Mouse (Mus musculus): Measurements from ENCODE around the gene Id1. TPM values are rescaled to one million over a fixed set of nuclear protein-coding genes. Genes with fewer than 3 reads are reported as not detected.

Id1 gene
- polyA plus RNA-seq, 1 experiment from 2014 or later = 168 TPM

GRCm38 (mm10) chr2:152703596-152704255 lies 32.3 kb upstream of the Id1 start:
- peaks cover 67% of the 10 kb centered on the region for H3K36me3 ChIP-seq
- H3K4me2 ChIP-seq = no peak overlapping the region
- H3K4me3 ChIP-seq = no peak overlapping the region
- no peak for ATAC-seq (ENCODE audit: insufficient number of reproducible peaks, low FRiP score, low TSS enrichment, low read depth)
- 84% methylated on average over 21 of the region's 21 CpGs for WGBS
- peak overlapping the region; percentile 95 for H3K27ac ChIP-seq
- H3K9ac ChIP-seq = no peak overlapping the region
- H3K4me1 ChIP-seq = peaks cover 67% of the 10 kb centered on the region
- H3K27me3 ChIP-seq = no peaks in the 10 kb centered on the region
- H3K9me3 ChIP-seq = no peaks in the 10 kb centered on the region

- Histone ChIP-seq H3K4me2 (no peak overlapping the region), H3K9ac (no peak overlapping the region), H3K27ac (peak overlapping the region; percentile 95), H3K4me1 (peaks cover 69% of the 10 kb centered on the region), H3K4me3 (no peak overlapping the region), H3K36me3 (peaks cover 64% of the 10 kb centered on the region), H3K9me3 (no peaks in the 10 kb centered on the region), H3K27me3 (no peaks in the 10 kb centered on the region)
- ATAC-seq (ENCODE audit: insufficient number of reproducible peaks, low FRiP score, low TSS enrichment, low read depth) = no peak
- whole genome bisulfite sequencing = 87% methylated on average over 5 of the region's 5 CpGs
Observed at GRCm38 (mm10) chr2:152704256-152704605, 31.8 kb upstream of the Id1 start.

- Histone ChIP-seq H3K36me3 (peaks cover 58% of the 10 kb centered on the region), H3K4me1 (peaks cover 69% of the 10 kb centered on the region), H3K27ac (peak overlapping the region; percentile 95), H3K4me2 (no peak overlapping the region), H3K4me3 (no peak overlapping the region), H3K27me3 (no peaks in the 10 kb centered on the region), H3K9ac (no peak overlapping the region), H3K9me3 (no peaks in the 10 kb centered on the region)
- 83% methylated on average over 14 of the region's 14 CpGs for WGBS
- ATAC-seq (ENCODE audit: insufficient number of reproducible peaks, low FRiP score, low TSS enrichment, low read depth) = no peak
Observed at GRCm38 (mm10) chr2:152704811-152705370, 31.2 kb upstream of the Id1 start.

- no peaks in the 10 kb centered on the region for H3K9me3 ChIP-seq
- ATAC-seq (ENCODE audit: insufficient number of reproducible peaks, low FRiP score, low TSS enrichment, low read depth) = peak; percentile 82
- H3K4me2 ChIP-seq = peak overlapping the region; percentile 11; the same call in 1 of the 2 replicates
- WGBS = 24% methylated on average over 22 of the region's 22 CpGs
- no peak overlapping the region for H3K9ac ChIP-seq
- H3K36me3 ChIP-seq = peaks cover 46% of the 10 kb centered on the region
- peaks cover 64% of the 10 kb centered on the region for H3K4me1 ChIP-seq
- H3K27ac ChIP-seq = peak overlapping the region; percentile 95
- H3K27me3 ChIP-seq = no peaks in the 10 kb centered on the region
- no peak overlapping the region for H3K4me3 ChIP-seq
Observed at GRCm38 (mm10) chr2:152705993-152706571, 30.0 kb upstream of the Id1 start.

- H3K9ac ChIP-seq = peak overlapping the region; percentile 40; the same call in 1 of the 2 replicates
- peaks cover 63% of the 10 kb centered on the region for H3K4me1 ChIP-seq
- 19% methylated on average over 7 of the region's 7 CpGs for WGBS
- H3K27ac ChIP-seq = peak overlapping the region; percentile 95
- no peak for ATAC-seq (ENCODE audit: insufficient number of reproducible peaks, low FRiP score, low TSS enrichment, low read depth)
- peak overlapping the region; percentile 64 for H3K4me2 ChIP-seq
- H3K27me3 ChIP-seq = no peaks in the 10 kb centered on the region
- H3K4me3 ChIP-seq = peak overlapping the region; percentile 36
- no peaks in the 10 kb centered on the region for H3K9me3 ChIP-seq
- peaks cover 35% of the 10 kb centered on the region for H3K36me3 ChIP-seq
Observed at GRCm38 (mm10) chr2:152707186-152707585, 28.9 kb upstream of the Id1 start.

GRCm38 (mm10) chr2:152707627-152708026 lies 28.4 kb upstream of the Id1 start:
- no peaks in the 10 kb centered on the region for H3K27me3 ChIP-seq
- H3K4me3 ChIP-seq = peak overlapping the region; percentile 36
- peaks cover 63% of the 10 kb centered on the region for H3K4me1 ChIP-seq
- peak overlapping the region; percentile 40; the same call in 1 of the 2 replicates for H3K9ac ChIP-seq
- H3K27ac ChIP-seq = peak overlapping the region; percentile 95
- peak overlapping the region; percentile 64 for H3K4me2 ChIP-seq
- 1% methylated on average over 31 of the region's 31 CpGs for WGBS
- peaks cover 31% of the 10 kb centered on the region for H3K36me3 ChIP-seq
- ATAC-seq (ENCODE audit: insufficient number of reproducible peaks, low FRiP score, low TSS enrichment, low read depth) = peak; percentile 86
- no peaks in the 10 kb centered on the region for H3K9me3 ChIP-seq

- WGBS = 78% methylated on average over 5 of the region's 5 CpGs
Observed at GRCm38 (mm10) chr2:152709066-152709465, 27.0 kb upstream of the Id1 start.

GRCm38 (mm10) chr2:152716241-152716772 lies 19.7 kb upstream of the Id1 start:
- no peaks in the 10 kb centered on the region for H3K36me3 ChIP-seq
- no peaks in the 10 kb centered on the region for H3K9me3 ChIP-seq
- H3K4me3 ChIP-seq = no peak overlapping the region
- peaks cover 7% of the 10 kb centered on the region for H3K4me1 ChIP-seq
- H3K9ac ChIP-seq = no peak overlapping the region
- H3K4me2 ChIP-seq = no peak overlapping the region
- ATAC-seq (ENCODE audit: insufficient number of reproducible peaks, low FRiP score, low TSS enrichment, low read depth) = no peak
- 63% methylated on average over 6 of the region's 6 CpGs for WGBS
- H3K27me3 ChIP-seq = no peaks in the 10 kb centered on the region
- peak overlapping the region; percentile 59 for H3K27ac ChIP-seq

More at GRCm38 (mm10) chr2:152709066-152709465, 27.0 kb upstream of the Id1 start:
- no peak overlapping the region for H3K4me3 ChIP-seq
- H3K9ac ChIP-seq = no peak overlapping the region
- H3K27me3 ChIP-seq = no peaks in the 10 kb centered on the region
- H3K9me3 ChIP-seq = no peaks in the 10 kb centered on the region
- H3K36me3 ChIP-seq = peaks cover 17% of the 10 kb centered on the region
- H3K4me1 ChIP-seq = peaks cover 56% of the 10 kb centered on the region
- ATAC-seq (ENCODE audit: insufficient number of reproducible peaks, low FRiP score, low TSS enrichment, low read depth) = no peak
- no peak overlapping the region for H3K4me2 ChIP-seq
- H3K27ac ChIP-seq = peak overlapping the region; percentile 95

- Histone ChIP-seq H3K9ac (no peak overlapping the region), H3K36me3 (no peaks in the 10 kb centered on the region), H3K4me1 (peaks cover 7% of the 10 kb centered on the region), H3K27me3 (no peaks in the 10 kb centered on the region), H3K4me3 (no peak overlapping the region), H3K27ac (peak overlapping the region; percentile 43; the same call in 1 of the 2 replicates), H3K4me2 (no peak overlapping the region), H3K9me3 (no peaks in the 10 kb centered on the region)
- 59% methylated on average over 11 of the region's 11 CpGs for WGBS
- ATAC-seq (ENCODE audit: insufficient number of reproducible peaks, low FRiP score, low TSS enrichment, low read depth) = no peak
Observed at GRCm38 (mm10) chr2:152717652-152718051, 18.4 kb upstream of the Id1 start.

- no peak overlapping the region for H3K4me2 ChIP-seq
- no peak for ATAC-seq (ENCODE audit: insufficient number of reproducible peaks, low FRiP score, low TSS enrichment, low read depth)
- H3K4me3 ChIP-seq = no peak overlapping the region
- no peaks in the 10 kb centered on the region for H3K27me3 ChIP-seq
- H3K36me3 ChIP-seq = no peaks in the 10 kb centered on the region
- H3K9me3 ChIP-seq = no peaks in the 10 kb centered on the region
- WGBS = 33% methylated on average over 6 of the region's 6 CpGs
- no peak overlapping the region for H3K9ac ChIP-seq
- H3K4me1 ChIP-seq = peaks cover 7% of the 10 kb centered on the region
- H3K27ac ChIP-seq = no peak overlapping the region
Observed at GRCm38 (mm10) chr2:152718076-152718475, 18.0 kb upstream of the Id1 start.

- WGBS = 5% methylated on average over 37 of the region's 37 CpGs
- no peaks in the 10 kb centered on the region for H3K36me3 ChIP-seq
Observed at GRCm38 (mm10) chr2:152723651-152724331, 12.3 kb upstream of the Id1 start.

More at GRCm38 (mm10) chr2:152723651-152724331, 12.3 kb upstream of the Id1 start:
- H3K4me3 ChIP-seq = peak overlapping the region; percentile 32
- H3K4me2 ChIP-seq = peak overlapping the region; percentile 56
- no peaks in the 10 kb centered on the region for H3K9me3 ChIP-seq
- H3K4me1 ChIP-seq = peaks cover 38% of the 10 kb centered on the region
- H3K27ac ChIP-seq = no peak overlapping the region; the same call in 1 of the 2 replicates
- H3K9ac ChIP-seq = 0 out of 2 replicates have a peak overlapping the region, but pooled peaks have one; percentile 15
- 0 out of 2 replicates have a peak, but pooled peaks have one; percentile 13 for ATAC-seq (ENCODE audit: insufficient number of reproducible peaks, low FRiP score, low TSS enrichment, low read depth)
- no peaks in the 10 kb centered on the region for H3K27me3 ChIP-seq

All from limb, embryonic 15.5 days (tissue).